Mouse (Mus musculus): ENCODE results near the gene Ptgis. TPM values are rescaled to one million over a fixed set of nuclear protein-coding genes. Genes with fewer than 3 reads are reported as not detected.
A peak's percentile ranks its signal among the peaks of the same experiment; 100 is the strongest.

Ptgis gene
- polyA plus RNA-seq (2014; fragmentation: Nextera tagmentation; extraction: Ambion mirVana): 15.5 and 18.0 TPM in 2 replicates

GRCm38 (mm10) chr2:167240008-167240964 is at the start of gene Ptgis:
Ptgis (minus strand) TSS chr2:167240604.
- H3K36me3 ChIP-seq (ENCODE audit: control insufficient read depth, insufficient read depth, low read length): no peaks in the 10 kb centered on the region
- 2% methylated on average over 44 of the region's 45 CpGs for WGBS
- peaks cover 5% of the 10 kb centered on the region; the same call in 1 of the 2 replicates for H3K27me3 ChIP-seq (ENCODE audit: control insufficient read depth, insufficient read depth, low read length)
- peak within 1 kb of the TSS; percentile 24; the same call in 1 of the 2 replicates for H3K27ac ChIP-seq (ENCODE audit: low read depth, low read length)
- H3K4me3 ChIP-seq (ENCODE audit: low read length): peak within 1 kb of the TSS; percentile 60
- peak; percentile 82 for ATAC-seq (ENCODE audit: low FRiP score, low TSS enrichment)
- 0 out of 2 replicates have a peak, but pooled peaks cover 11% of the 10 kb centered on the region for H3K4me1 ChIP-seq (ENCODE audit: control insufficient read depth, insufficient read depth, low read length)
- peak within 1 kb of the TSS; percentile 93 for H3K4me2 ChIP-seq (replicated peaks; ENCODE audit: low read depth, low read length)
- H3K9me3 ChIP-seq (ENCODE audit: control insufficient read depth, low read length): peaks cover 2% of the 10 kb centered on the region; the same call in 1 of the 2 replicates
- H3K9ac ChIP-seq (ENCODE audit: low read depth, low read length): peak within 1 kb of the TSS; percentile 69

GRCm38 (mm10) chr2:167281461-167281860 is 41.1 kb upstream of the Ptgis start:
- H3K4me3 ChIP-seq (ENCODE audit: low read length): no peak overlapping the region
- H3K9me3 ChIP-seq (ENCODE audit: control insufficient read depth, low read length): no peaks in the 10 kb centered on the region
- H3K4me1 ChIP-seq (ENCODE audit: control insufficient read depth, insufficient read depth, low read length): no peaks in the 10 kb centered on the region
- ATAC-seq (ENCODE audit: low FRiP score, low TSS enrichment): no peak
- no peaks in the 10 kb centered on the region for H3K27me3 ChIP-seq (ENCODE audit: control insufficient read depth, insufficient read depth, low read length)
- no peaks in the 10 kb centered on the region for H3K36me3 ChIP-seq (ENCODE audit: control insufficient read depth, insufficient read depth, low read length)
- no peak overlapping the region for H3K4me2 ChIP-seq (replicated peaks; ENCODE audit: low read depth, low read length)
- WGBS: 93% methylated on average over 13 of the region's 13 CpGs
- H3K9ac ChIP-seq (ENCODE audit: low read depth, low read length): no peak overlapping the region
- H3K27ac ChIP-seq (ENCODE audit: low read depth, low read length): no peak overlapping the region

- 79% methylated on average over 4 of the region's 4 CpGs for WGBS
- no peaks in the 10 kb centered on the region for H3K9me3 ChIP-seq (ENCODE audit: control insufficient read depth, low read length)
- ATAC-seq (ENCODE audit: low FRiP score, low TSS enrichment): no peak; the same call in 1 of the 2 replicates
These were observed 40.5 kb upstream of the Ptgis start for GRCm38 (mm10) chr2:167280986-167281310.

GRCm38 (mm10) chr2:167280090-167280985 is 39.9 kb upstream of the Ptgis start:
- Histone ChIP-seq H3K4me3 (ENCODE audit: low read length) (no peak overlapping the region), H3K4me2 (replicated peaks; ENCODE audit: low read depth, low read length) (no peak overlapping the region), H3K9me3 (ENCODE audit: control insufficient read depth, low read length) (no peaks in the 10 kb centered on the region), H3K36me3 (ENCODE audit: control insufficient read depth, insufficient read depth, low read length) (no peaks in the 10 kb centered on the region), H3K27ac (ENCODE audit: low read depth, low read length) (no peak overlapping the region), H3K27me3 (ENCODE audit: control insufficient read depth, insufficient read depth, low read length) (no peaks in the 10 kb centered on the region), H3K4me1 (ENCODE audit: control insufficient read depth, insufficient read depth, low read length) (no peaks in the 10 kb centered on the region), H3K9ac (ENCODE audit: low read depth, low read length) (no peak overlapping the region)
- whole genome bisulfite sequencing: 46% methylated on average over 26 of the region's 26 CpGs
- ATAC-seq (ENCODE audit: low FRiP score, low TSS enrichment): peak; percentile 79

More at GRCm38 (mm10) chr2:167280986-167281310, 40.5 kb upstream of the Ptgis start:
- Histone ChIP-seq H3K4me1 (ENCODE audit: control insufficient read depth, insufficient read depth, low read length) (no peaks in the 10 kb centered on the region), H3K36me3 (ENCODE audit: control insufficient read depth, insufficient read depth, low read length) (no peaks in the 10 kb centered on the region), H3K27me3 (ENCODE audit: control insufficient read depth, insufficient read depth, low read length) (no peaks in the 10 kb centered on the region), H3K9ac (ENCODE audit: low read depth, low read length) (no peak overlapping the region), H3K27ac (ENCODE audit: low read depth, low read length) (no peak overlapping the region), H3K4me3 (ENCODE audit: low read length) (no peak overlapping the region), H3K4me2 (replicated peaks; ENCODE audit: low read depth, low read length) (no peak overlapping the region)

- no peaks in the 10 kb centered on the region for H3K4me1 ChIP-seq (ENCODE audit: control insufficient read depth, insufficient read depth, low read length)
- ATAC-seq (ENCODE audit: low FRiP score, low TSS enrichment): peak; percentile 70
- no peaks in the 10 kb centered on the region for H3K27me3 ChIP-seq (ENCODE audit: control insufficient read depth, insufficient read depth, low read length)
- no peak overlapping the region for H3K9ac ChIP-seq (ENCODE audit: low read depth, low read length)
- H3K4me3 ChIP-seq (ENCODE audit: low read length): no peak overlapping the region
- H3K4me2 ChIP-seq (replicated peaks; ENCODE audit: low read depth, low read length): no peak overlapping the region
- H3K27ac ChIP-seq (ENCODE audit: low read depth, low read length): no peak overlapping the region
- no peaks in the 10 kb centered on the region for H3K9me3 ChIP-seq (ENCODE audit: control insufficient read depth, low read length)
- 58% methylated on average over 17 of the region's 17 CpGs for WGBS
- H3K36me3 ChIP-seq (ENCODE audit: control insufficient read depth, insufficient read depth, low read length): no peaks in the 10 kb centered on the region
These were observed 38.5 kb upstream of the Ptgis start for GRCm38 (mm10) chr2:167278751-167279526.

GRCm38 (mm10) chr2:167278011-167278410 is 37.6 kb upstream of the Ptgis start:
- WGBS: 77% methylated on average over 7 of the region's 7 CpGs
- ATAC-seq (ENCODE audit: low FRiP score, low TSS enrichment): no peak
- Histone ChIP-seq H3K27me3 (ENCODE audit: control insufficient read depth, insufficient read depth, low read length) (no peaks in the 10 kb centered on the region), H3K36me3 (ENCODE audit: control insufficient read depth, insufficient read depth, low read length) (no peaks in the 10 kb centered on the region), H3K4me1 (ENCODE audit: control insufficient read depth, insufficient read depth, low read length) (no peaks in the 10 kb centered on the region), H3K4me2 (replicated peaks; ENCODE audit: low read depth, low read length) (no peak overlapping the region), H3K27ac (ENCODE audit: low read depth, low read length) (no peak overlapping the region), H3K9me3 (ENCODE audit: control insufficient read depth, low read length) (no peaks in the 10 kb centered on the region), H3K9ac (ENCODE audit: low read depth, low read length) (no peak overlapping the region), H3K4me3 (ENCODE audit: low read length) (no peak overlapping the region)

- WGBS: 74% methylated on average over 13 of the region's 13 CpGs
- Histone ChIP-seq H3K9ac (ENCODE audit: low read depth, low read length) (no peak overlapping the region), H3K4me1 (ENCODE audit: control insufficient read depth, insufficient read depth, low read length) (no peaks in the 10 kb centered on the region), H3K27ac (ENCODE audit: low read depth, low read length) (no peak overlapping the region), H3K4me2 (replicated peaks; ENCODE audit: low read depth, low read length) (no peak overlapping the region), H3K27me3 (ENCODE audit: control insufficient read depth, insufficient read depth, low read length) (no peaks in the 10 kb centered on the region), H3K36me3 (ENCODE audit: control insufficient read depth, insufficient read depth, low read length) (no peaks in the 10 kb centered on the region), H3K9me3 (ENCODE audit: control insufficient read depth, low read length) (no peaks in the 10 kb centered on the region), H3K4me3 (ENCODE audit: low read length) (no peak overlapping the region)
- ATAC-seq (ENCODE audit: low FRiP score, low TSS enrichment): no peak
These were observed 36.6 kb upstream of the Ptgis start for GRCm38 (mm10) chr2:167277026-167277425.

- H3K4me3 ChIP-seq (ENCODE audit: low read length): no peak overlapping the region
- H3K36me3 ChIP-seq (ENCODE audit: control insufficient read depth, insufficient read depth, low read length): no peaks in the 10 kb centered on the region
- H3K4me2 ChIP-seq (replicated peaks; ENCODE audit: low read depth, low read length): no peak overlapping the region
- H3K9me3 ChIP-seq (ENCODE audit: control insufficient read depth, low read length): no peaks in the 10 kb centered on the region
- H3K9ac ChIP-seq (ENCODE audit: low read depth, low read length): no peak overlapping the region
- ATAC-seq (ENCODE audit: low FRiP score, low TSS enrichment): no peak
- H3K27ac ChIP-seq (ENCODE audit: low read depth, low read length): no peak overlapping the region
- 89% methylated on average over 10 of the region's 10 CpGs for WGBS
- no peaks in the 10 kb centered on the region for H3K27me3 ChIP-seq (ENCODE audit: control insufficient read depth, insufficient read depth, low read length)
- no peaks in the 10 kb centered on the region for H3K4me1 ChIP-seq (ENCODE audit: control insufficient read depth, insufficient read depth, low read length)
These were observed 35.5 kb upstream of the Ptgis start for GRCm38 (mm10) chr2:167275856-167276255.

All from kidney, embryonic 14.5 days (tissue).